Mouse (Mus musculus): ENCODE measurements at regions not wholly inside any gene's neighbourhood (a gene's known extent, or its start where the extent isn't known, plus 50 kb on each side); places are given as distances from the start of the nearest gene placed in this dataset.
A peak's percentile ranks its signal among the peaks of the same experiment; 100 is the strongest.

GRCm38 (mm10) chr12:95388185-95388584, 303.8 kb upstream of the Flrt2 start:
- no peak for DNase-seq (ENCODE audit: low read depth)

GRCm38 (mm10) chr12:95392821-95393220, 299.2 kb upstream of the Flrt2 start:
- DNase-seq (ENCODE audit: low read depth): no peak

GRCm38 (mm10) chr12:95394991-95395530, 297.0 kb upstream of the Flrt2 start:
- DNase-seq (ENCODE audit: low read depth): no peak

- peak; percentile 35 for DNase-seq (ENCODE audit: low read depth)
Measured at GRCm38 (mm10) chr12:95420861-95421260, 271.2 kb upstream of the Flrt2 start.

GRCm38 (mm10) chr12:95424739-95425138, 267.3 kb upstream of the Flrt2 start:
- no peak for DNase-seq (ENCODE audit: low read depth)

GRCm38 (mm10) chr12:95437226-95437625, 254.8 kb upstream of the Flrt2 start:
- DNase-seq (ENCODE audit: low read depth): no peak

DNA sequence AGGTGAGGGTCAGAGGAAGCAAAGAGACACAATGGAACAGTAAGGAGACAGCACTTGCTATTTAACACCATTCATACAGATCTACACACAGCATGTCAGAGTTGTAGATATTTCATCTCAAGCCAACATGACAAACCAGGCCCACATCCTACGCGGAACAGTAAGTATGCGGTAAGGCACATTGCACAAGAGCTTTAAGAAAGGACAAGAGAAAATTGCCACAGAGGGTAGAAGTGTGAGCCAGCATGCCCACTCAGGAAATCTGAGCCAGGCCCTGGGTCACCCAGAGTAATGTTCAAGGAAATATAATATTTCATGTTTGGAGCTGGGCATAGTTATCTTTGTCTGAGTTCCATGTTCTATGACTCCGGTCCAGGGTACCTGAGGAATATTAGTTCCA, 234.5 kb upstream of the Flrt2 start:
- DNase-seq (ENCODE audit: low read depth): no peak

DNA sequence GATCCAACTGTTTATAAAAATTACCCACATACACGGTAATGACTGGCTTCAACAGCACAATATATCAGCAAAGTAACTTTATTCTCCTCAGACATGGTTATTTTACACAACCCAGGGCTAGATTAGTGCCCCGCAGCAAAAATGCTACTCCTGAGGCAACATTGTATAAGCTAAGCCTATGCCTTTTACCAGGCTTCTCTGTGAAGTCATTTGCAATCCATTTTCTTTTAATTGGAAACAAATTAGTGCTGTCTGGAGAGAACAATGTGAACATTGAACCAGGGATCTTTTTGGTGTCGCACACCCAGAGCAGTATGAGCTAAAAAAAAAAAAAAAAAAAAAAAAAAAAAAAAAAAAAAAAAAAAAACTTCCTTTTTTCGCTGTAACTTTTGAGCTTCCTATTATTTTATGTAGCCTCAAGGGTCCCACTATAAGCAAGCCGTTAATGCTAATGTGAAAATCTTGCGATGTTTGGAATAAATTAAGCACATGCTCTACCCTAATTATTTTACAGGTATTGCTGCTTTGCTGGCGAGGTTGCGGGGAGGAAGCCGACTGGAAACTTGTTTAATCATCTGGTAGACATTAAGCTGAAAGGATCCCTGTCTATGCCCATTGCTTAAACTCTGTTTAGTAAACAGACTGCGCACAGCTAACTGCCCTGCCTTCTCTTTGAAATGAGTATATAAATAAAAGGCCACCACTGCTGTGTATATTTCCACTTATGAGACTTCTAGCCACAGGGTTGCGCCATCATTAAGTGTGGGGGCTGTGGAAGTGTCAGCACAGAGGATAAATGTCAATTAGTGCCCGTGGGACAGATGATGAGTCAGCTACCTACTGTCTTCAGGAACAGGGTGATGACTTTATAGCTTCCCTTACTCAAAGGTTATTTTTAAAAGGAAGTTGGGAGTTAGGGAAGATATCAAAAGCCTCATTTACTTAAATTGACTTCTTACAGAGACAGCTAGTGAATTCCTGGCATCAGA, 225.2 kb upstream of the Flrt2 start:
- peak; percentile 17 for DNase-seq (ENCODE audit: low read depth)

DNA sequence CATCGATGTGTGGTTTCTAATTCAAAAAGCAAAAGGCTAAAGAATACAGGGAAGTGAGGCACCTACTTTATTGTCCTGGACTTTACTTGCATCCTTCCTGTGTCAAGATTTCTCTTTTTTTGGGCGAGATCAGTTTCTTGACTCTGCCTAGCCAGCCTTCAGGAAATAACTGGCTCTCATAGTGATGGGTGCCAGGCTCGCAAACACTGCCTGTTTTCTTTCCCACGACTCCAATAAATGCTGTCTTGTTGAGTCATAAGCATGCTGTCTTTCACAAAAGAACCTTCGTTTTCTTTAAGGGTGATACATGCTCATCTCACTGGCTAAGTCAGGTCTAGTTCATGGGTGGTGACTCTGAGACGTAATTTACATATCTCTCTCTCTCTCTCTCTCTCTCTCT, 222.1 kb upstream of the Flrt2 start:
- DNase-seq (ENCODE audit: low read depth): peak; percentile 41

GRCm38 (mm10) chr12:95486502-95486901, 205.5 kb upstream of the Flrt2 start:
- no peak for DNase-seq (ENCODE audit: low read depth)

- peak; percentile 47 for DNase-seq (ENCODE audit: low read depth)
Measured at GRCm38 (mm10) chr12:95488371-95488770, 203.7 kb upstream of the Flrt2 start.

GRCm38 (mm10) chr12:95489374-95489773, 202.7 kb upstream of the Flrt2 start:
- no peak for DNase-seq (ENCODE audit: low read depth)

DNA sequence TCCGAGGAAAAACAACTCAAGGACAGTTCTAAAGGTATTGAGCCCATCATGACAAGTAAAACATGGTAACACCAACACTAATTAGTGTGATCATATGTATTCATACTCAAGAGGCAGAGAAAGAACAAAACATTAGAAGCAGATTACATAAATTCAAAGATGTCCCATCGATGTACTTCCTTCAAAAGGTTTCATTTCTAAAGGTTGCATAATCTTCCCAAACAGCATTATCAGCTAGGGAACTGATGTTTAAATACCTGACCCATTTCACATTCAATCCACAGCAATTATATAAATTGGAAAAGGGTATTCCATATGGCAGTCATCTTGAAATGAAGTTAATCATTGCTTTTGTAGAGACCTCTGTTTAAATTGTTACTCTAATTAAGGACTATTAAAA, 202.2 kb upstream of the Flrt2 start:
- no peak for DNase-seq (ENCODE audit: low read depth)

- DNase-seq (ENCODE audit: low read depth): peak; percentile 40
Measured at GRCm38 (mm10) chr12:95491806-95492436, 200.1 kb upstream of the Flrt2 start.

GRCm38 (mm10) chr12:95501443-95501842, 190.6 kb upstream of the Flrt2 start:
- no peak for DNase-seq (ENCODE audit: low read depth)

GRCm38 (mm10) chr12:95520008-95520407, 172.0 kb upstream of the Flrt2 start:
- DNase-seq (ENCODE audit: low read depth): no peak

- no peak for DNase-seq (ENCODE audit: low read depth)
Measured at GRCm38 (mm10) chr12:95522052-95522451, 170.0 kb upstream of the Flrt2 start.

GRCm38 (mm10) chr12:95533888-95534639, 158.0 kb upstream of the Flrt2 start:
- DNase-seq (ENCODE audit: low read depth): no peak

- DNase-seq (ENCODE audit: low read depth): no peak
Measured at GRCm38 (mm10) chr12:95547301-95547700, 144.7 kb upstream of the Flrt2 start.

DNA sequence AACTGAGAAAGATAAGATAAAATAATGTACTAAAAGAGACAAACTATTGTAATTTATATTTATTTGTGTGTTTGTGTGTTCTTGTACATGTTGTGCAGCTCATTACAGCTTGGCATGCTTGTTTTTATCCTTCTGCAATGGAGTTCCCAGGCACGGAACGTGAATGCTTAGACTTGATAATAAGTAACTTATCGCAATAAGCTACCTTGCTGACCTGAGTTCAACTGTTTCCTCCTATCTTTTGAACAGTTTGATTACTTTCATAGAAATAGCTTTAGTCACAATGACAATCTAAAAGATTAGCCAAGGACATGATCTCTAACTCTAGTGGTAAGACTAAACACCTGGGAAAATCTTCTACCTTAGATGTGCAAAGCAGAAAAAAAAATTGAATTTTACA, 138.9 kb upstream of the Flrt2 start:
- no peak for DNase-seq (ENCODE audit: low read depth)

DNA sequence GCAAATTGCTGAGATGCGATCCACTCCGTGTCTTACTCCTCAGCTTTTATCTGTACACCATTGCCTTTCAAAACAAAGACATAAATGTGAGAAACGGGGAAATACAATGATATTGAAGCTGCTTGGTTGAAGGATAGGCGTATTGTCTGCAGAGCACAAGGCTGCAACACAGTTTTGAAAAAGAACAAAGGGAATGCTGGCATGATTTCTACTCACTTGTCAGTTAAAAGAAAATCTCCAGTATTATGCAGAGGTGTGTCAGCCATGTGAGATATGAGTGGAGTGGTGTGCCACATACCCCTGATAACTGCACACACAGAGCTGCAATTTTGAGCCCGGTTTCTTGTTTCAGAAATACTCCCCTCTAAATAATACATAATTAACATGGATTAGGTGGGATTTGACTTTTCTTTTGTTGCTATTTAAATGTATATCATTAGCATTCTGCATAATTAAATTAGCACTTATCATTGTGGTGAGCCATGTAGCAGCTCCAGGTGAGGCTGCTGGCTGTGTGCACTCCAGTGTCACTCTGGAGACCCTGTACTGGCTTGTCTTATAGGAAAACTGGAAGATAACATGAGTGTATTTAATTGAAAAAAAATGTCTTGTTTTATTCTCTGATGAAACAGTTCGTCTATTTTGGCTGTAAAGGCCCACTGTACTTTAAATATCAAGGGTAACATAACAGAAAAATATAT, 133.2 kb upstream of the Flrt2 start:
- no peak for DNase-seq (ENCODE audit: low read depth)

GRCm38 (mm10) chr12:95563431-95563830, 128.6 kb upstream of the Flrt2 start:
- no peak for DNase-seq (ENCODE audit: low read depth)

Measured in fibroblast of lung, adult 2 months (primary cell).